Mouse (Mus musculus): Measurements from ENCODE around the gene M1ap.
A peak's percentile ranks its signal among the peaks of the same experiment; 100 is the strongest.

Gene M1ap

DNA sequence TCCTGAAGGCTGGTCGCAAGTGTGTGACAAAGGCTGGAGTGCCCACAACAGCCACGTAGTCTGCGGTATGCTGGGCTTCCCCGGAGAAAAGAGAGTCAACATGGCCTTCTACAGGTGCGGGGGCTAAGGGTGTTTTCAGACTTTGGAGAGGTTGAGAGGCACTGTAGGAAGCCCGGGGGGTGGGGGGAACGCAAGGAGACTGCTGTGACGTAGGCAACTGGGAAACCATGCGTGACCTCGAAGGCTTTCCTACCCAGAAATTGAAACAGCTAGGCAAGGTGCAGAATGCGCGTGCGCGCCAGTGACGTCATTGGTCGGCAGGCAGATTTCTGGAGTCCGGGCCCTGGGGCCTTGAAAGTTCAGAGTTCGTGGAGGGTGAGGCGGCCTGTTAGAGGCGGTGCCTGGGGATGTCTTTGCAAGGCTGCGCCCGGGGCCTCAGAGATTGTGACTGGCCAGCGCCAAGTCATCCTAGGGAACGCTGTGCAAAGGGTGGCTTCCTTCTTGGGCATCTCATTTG is 91.9 kb downstream of the M1ap start:
- peak; percentile 85 for DNase-seq

DNA sequence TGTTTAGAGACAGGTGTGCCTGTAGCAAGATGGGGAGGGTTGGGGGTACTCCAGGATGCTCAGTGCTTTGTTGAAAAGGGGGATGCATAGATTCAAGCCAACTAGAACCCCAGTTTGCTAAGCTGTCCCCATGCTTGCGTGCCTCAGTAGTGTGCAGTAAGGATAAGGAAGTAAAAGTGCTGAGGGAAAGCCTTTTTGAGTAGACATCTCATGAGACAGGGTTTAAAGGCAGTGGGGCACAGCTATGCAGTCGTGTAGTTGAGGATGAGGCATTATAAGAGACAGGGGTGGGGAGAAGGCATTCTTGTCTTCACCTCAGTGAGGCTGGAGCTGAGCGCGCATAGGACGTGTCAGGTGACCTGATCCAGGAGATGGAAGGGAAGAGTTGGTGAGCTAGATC is 93.9 kb downstream of the M1ap start:
- DNase-seq, result no peak

DNA sequence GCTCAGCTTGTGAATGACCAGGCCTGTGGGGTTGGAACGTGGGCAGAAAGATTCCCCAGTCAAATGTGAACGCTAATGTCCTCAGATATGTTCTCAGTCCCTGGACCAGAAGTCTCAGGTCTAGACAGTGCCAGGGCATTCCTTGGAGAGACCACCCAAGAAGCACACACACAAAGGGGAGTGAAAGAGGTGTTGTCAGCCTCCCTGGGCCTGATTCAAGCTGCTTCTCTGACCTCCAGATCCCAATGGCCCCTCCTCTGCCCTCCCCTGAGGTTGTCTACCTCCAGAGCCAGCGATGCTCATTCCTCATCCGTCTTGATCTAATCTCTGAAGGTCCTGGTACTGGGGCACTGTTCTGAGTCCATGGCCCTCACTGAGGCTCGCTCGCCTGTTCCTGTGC is 96.9 kb downstream of the M1ap start:
- DNase-seq, result no peak

DNA sequence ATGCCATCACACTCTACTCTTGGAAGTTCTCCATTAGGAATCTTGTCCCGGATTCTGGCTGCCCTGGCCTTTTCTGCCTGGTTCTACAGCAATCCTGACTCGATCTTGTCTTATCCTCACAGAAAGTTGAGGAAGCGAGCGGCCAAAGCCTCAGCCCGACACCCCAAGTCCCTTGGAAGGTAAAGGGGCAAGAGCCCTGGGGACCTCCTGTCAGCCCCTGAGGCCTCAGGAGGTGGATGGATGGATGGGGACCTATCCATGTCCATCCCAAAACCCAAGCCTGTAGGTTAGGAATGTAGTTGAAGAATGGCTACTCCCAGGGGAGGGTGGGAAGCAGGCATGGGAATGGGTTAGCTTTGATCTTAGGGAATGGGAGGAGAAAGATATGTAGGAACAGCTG is 97.3 kb downstream of the M1ap start:
- DNase-seq, result no peak

DNA sequence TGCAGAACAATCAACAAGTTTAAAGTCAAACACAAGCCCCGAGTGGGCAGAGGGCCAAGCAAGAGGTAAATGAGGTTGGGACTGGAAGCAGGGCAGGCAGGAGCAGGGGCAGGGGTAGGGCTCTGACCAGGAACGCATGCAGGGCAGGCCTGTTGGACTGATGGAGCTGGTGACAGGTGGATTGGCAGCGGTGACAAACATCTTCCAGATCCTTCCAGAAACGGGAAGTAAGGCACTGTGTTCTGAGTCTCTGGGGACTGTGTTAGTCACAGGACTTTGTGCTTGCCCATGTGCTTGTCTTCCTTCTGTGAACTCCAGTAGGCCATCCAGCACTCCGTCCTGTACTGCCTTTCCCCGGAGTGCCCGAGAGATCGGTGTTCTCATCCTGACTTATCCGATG is 98.0 kb downstream of the M1ap start:
- no peak for DNase-seq

DNA sequence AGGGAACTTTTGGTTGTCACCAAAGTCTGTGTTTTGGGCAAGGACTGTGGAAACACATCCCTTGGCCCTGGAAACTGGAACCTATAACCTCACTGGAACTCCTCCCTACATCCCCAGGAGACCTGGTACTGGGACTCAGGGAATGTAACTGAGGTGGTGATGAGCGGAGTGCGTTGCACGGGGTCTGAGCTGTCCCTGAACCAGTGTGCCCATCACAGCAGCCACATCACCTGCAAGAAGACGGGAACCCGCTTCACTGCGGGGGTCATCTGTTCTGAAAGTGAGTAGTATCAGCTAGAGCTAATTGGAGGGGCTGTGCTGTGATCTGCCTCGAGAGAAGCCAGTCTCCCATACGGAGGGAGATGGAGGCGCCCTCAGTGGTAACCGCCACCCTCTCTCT is 102.7 kb downstream of the M1ap start:
- no peak for DNase-seq

DNA sequence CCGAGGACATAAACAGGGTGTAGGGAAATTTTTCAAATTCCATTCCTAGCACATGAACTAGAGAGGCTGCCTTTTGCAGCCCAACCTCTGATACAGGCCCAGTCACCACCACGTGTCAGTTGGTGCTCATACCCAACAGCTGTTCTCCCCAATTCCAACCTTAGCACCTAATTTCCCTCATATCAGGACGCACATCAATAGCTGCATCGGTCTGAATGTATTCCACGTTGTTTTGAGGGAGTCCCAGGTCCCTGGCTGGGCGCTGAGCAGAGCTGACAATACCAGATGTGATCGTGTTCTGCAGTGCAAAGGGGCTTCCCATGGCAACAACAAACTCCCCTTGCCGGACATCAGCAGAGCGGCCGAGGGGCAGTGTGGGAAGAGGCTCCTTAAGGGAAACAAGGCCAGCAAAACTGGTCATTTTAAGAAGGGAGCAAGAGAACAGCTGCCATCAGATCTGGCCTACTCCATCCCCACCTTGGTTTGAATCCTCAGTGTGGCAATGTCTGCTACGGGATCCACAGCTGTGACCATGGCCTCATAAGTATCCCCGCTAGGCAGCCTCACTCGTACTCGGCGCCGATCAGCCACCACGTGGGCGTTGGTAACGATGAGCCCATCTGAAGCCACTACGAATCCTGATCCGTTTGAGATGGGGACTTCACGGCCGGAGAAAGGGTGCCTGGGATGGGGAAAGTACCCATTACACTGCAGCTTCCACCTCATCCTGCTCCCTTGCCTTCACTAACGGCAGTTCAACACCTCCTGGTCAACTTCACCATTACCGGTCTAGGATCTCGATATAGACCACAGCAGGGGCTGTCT is 106.6 kb downstream of the M1ap start:
- DNase-seq, result no peak

DNA sequence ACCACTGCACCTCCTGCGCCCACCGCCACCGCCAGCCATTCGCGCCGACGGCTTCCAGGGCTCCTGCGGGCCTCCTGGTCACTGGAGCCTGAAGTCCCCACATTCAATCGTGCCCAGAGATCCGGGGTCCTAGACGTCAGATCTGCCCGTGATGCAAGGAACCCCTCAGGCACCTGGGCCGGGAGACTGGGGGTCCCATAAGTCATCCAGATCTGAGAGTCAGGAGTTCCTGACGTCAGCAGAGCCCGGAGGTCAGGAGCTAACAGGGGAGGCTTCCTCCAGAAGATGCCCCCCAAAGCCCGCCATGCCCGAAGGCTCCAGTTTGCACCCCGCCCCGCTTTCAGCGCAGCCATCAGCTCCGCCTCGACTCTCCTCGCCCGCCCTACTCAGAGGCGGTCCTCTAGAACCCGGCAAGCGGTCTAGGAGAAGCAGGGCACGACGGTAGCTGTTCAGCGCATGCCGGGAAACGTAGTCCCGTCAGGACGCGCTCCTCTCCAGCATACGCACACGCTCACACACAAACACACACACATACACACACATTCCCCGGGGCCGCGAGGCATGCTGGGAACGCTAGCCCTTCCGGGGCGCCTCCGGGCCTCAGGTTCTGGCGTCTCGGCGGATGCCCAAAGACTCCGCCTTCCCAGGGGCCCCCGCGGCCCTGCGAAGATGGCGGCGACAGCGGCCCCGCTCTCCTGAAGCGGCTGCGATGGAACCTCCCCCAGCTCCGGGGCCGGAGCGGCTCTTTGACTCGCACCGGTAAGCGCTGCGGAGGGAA is 107.6 kb downstream of the M1ap start, which contains the start of gene Aup1:
Aup1 (plus strand) TSS at position 448 of the 778 bp plus-strand sequence.
- DNase-seq, result peak; percentile 94

DNA sequence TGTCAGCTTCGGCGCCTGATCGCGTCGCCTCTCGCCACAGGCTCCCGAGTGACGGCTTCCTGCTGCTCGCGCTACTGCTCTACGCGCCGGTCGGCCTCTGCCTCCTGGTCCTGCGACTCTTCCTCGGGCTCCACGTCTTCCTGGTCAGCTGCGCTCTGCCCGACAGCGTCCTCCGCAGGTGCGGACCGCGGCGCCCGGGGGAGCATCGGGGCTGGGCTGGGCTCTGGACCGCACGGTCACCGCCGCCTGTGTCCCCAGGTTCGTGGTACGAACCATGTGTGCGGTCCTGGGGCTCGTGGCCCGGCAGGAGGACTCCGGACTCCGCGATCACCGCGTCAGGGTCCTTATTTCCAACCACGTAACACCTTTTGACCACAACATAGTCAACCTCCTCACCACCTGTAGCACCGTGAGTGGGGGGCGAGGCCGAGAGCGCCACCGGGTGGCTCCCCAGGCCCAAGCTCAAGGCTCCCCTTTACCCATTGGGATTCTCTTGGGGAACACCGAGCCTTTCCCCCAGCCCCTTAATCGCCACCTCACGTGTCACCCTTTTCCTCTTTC is 108.2 kb downstream of the M1ap start, which contains the start of gene Htra2:
Htra2 (minus strand) TSS at position 403 of the 561 bp plus-strand sequence.
- DNase-seq, result no peak

DNA sequence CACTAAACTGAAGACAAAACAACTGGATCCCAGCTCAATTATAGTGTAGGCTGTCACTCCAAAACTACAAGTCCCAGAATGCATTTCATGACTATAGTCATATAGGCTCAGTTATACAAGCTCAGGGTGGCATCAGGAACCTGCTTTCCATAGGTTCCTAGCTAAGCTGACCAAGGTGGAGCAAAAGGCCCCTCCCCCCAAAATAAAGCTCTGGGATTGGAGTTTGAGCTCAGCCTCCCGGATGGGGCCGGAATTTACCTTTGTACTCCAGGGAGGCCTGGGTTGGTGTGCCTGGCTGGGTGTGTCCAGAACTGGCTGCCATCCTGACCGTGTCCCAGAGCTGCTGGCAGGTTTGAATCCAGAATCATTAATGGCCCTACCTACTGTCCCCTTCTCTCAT is 111.1 kb downstream of the M1ap start, which contains the start of gene Dqx1:
Dqx1 (plus strand) TSS at position 55 of the 400 bp plus-strand sequence.
- DNase-seq, result no peak

DNA sequence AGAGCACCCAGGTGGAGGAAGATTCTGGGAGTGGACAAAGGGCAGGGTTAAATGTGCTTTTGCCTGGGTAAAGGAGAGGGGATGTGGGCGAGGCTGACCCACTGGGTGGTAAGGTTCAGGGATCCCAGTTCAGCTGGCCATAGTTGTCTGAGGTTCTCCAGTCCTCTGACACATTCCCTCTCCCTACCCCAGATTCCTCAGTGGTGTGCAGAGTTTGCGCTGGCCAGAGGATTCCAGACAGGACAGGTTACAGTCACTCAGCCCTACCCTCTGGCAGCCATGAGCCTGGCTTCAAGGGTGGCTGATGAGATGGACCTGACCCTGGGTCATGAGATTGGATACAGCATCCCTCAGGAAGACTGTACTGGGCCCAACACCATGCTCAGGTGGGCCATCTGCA is 112.0 kb downstream of the M1ap start:
- DNase-seq, result no peak

DNA sequence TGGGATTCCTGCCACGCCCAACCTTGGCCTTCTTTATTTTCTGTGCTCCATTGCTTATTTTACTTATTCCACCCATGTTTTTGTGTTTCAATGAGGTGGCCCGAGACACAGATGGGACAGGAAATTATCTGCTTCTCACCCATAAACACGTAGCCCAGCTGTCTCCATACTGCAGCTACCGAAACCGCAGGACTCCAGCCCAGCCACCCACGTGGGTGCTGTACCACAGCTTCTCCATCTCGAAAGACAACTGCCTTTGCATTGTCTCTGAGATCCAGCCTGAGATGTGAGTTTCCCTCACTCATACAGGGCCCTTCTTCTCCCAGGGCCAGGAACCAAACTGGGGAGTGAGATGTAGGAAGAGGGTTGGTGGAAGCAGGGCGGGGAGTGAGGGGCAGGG is 119.3 kb downstream of the M1ap start:
- no peak for DNase-seq

DNA sequence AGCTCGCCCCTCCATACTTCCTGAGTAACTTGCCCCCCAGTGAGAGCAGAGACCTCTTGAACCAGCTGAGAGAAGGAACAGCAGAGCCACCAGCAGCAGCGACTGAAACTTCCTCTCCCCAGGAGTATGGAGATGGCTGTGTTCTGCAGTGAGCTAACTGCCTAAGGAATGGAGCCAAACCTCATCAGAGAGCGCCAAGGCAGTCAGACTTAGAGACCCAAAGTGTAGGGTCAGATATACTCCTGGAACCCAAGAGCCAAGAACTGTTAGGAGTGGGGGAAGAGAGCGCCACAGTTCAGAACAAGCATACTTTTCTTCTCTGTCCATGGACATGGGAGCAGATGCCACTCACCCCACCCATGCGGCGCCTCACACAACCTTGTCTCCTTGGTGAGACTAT is 119.7 kb downstream of the M1ap start:
- DNase-seq, result no peak

DNA sequence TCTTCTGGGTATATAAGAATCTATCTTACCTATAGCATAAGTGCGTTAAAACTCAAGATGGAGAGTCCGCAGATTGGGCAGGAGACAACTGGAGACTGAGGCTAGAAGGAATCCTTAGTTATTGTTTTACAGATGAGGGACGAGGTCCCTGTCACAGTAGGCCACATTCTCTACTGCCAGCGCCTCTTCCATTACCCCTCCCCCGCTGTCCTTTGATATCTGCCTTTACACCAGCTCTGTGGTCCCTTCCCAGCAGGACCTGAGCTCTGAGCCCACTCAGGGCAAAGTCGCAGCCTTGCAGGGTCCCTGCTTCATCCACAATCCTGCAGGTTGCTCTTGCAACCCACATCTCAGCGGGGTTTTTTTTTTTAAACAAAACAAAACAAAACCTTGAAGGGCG is 121.5 kb downstream of the M1ap start:
- DNase-seq, result no peak

DNA sequence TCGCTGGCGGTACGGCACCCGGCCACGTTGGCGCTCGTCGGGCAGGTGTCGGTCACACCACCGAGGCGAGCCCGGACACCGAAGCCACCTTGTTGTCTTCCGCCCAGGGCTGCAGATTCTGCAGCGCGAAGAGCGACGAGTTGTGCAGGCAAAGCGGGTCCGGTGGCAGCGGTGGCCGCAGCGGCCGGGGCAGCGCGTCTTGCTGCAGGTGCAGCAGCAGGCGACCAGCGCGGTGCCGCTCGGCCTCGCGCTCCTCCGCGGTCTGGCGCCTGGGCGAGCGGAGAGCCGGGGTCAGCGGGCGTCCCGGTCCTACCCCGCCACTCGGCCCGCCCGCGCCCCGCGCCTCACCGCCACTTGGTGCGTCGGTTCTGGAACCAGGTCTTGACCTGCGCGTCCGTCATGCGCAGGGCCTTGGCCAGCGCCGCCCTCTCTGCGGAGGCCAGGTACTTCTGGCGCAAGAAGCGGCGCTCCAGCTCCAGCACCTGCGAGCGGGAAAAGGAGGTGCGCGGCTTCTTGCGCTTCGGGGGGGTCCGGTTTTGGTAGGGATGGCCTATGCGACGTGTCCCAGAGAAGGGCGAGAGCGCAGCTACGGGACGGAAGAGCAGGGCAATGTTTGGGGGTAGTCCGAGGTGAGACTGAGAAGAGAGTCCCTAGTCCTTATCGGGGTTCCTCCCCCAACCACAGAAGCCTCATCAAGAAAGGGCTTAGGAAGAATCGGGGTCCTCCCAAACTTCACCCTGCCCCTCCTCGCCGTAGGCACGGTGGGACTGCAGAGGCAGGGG is 122.2 kb downstream of the M1ap start:
- no peak for DNase-seq

DNA sequence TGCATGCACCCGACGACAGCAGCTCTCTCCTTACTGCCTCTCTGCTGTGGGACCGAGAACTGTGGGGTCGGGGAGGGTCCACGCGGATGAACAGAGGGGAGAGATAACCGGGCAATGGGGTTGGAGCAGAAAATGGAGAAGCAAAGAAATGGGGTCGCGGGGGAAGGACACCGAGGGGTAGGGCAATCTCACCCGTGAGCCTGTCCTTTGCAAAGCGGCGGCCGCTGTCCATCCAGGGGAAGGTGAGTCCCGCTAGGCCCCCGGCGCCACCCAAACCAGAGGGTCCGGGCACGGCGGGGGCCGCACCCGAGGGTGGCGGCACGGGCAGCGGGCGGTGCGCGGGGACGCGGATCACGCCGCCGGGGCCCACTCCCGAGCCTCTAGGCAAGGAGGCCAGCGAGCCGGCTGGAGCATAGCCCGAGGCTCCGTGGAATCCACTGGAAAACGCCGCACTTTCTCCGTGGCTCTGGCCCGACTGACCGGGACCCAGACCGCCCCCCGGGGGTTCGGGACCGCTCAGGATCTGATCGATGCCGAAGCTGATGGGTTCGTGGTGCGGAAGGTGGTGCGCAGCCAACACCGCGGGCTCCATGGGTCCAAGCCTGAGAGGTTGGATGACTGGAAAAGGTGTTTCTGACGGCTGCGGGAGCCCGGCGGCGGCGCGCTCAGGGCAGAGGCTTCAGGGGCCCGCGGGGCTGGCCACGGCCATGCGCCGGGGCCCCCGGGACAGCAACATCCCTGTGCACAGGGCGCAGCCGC is 123.0 kb downstream of the M1ap start:
- DNase-seq, result no peak

DNA sequence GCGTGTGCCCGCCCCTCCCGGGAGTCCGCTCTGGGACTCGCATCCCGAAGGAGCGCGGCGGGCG is 123.4 kb downstream of the M1ap start, which contains the start of gene Tlx2:
Tlx2 (minus strand) TSS at position 47 of the 64 bp plus-strand sequence.
- DNase-seq, result no peak

DNA sequence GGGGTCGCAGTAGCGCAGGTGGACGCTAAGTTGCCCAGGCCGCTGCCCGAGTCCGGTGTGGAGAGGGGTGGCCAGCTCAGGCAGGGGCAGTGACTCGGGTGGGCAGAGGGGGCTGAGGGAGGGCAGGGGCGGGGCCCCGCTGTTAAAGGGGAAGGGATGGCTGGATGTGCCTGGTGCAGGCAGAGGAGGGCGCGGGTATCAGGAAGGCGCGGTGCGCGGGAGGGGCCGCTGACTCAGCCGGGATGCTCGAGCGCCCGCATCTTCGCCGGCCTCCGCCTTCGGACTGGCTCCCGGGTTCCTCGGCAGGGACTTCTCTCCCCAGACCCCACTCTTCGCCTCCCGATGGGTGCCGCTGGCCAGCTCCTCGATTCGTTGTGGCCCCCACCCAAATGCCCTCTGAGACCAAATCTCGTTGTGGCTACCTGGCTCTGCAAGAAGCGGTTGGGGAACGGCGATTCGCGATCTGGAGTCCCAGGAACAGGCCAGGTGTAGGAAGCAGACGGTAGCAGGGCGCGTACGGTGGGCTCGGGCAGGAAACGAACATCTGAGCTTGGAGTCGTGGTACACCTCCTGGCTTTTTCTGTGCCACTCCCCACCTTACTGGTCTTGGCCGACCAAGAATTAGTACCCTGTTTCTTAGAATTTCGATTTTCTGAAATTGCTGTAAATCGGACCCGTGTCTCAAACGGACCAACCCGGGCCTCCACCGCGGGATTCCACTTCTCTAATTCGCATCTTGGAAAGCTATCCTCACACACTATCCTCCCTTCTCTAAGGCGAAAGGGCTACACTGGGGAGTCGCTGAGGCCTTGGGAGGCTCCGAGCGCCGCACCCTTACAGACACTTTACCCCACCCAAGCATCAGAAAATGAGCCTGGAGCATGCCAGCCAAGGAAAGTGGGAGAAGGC is 123.9 kb downstream of the M1ap start:
- peak; percentile 40 for DNase-seq

DNA sequence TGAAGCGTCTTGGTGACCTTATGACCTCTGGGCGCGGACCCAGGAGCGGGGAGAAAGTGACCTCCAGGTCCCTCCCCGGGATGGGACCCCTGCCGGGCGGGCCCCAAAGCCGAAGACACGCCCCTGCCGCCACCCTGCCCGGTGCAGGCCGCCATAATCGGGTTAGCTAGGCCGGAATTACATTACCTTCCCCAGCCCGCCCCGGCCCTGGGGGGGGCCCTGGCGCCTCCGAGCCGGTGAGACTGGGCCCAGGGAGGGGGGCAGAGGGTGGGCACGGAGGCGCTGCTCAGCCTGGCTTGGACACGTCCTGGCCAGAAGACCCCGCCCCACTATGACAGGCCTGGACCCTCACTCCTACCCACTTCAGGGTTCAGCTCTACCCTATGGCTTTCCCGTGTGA is 124.5 kb downstream of the M1ap start:
- no peak for DNase-seq

DNA sequence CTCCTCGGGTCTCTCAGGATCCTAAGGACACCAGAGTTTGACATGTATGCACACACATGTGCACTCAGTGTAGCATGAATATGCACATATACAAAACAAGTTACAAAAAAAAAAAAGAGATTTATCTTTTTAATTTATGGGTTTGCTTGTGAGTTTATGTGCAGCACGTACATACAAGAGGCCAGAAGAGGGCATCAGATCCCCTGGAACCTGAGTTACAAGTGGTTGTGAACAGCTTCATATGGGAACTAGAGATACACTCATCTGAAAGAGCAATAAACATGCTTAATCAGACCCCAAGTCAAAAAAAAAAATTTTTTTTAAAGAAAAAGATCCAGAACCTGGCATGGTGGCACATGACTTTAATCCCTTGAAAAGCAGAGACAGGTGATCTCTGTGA is 128.3 kb downstream of the M1ap start:
- DNase-seq, result no peak

DNA sequence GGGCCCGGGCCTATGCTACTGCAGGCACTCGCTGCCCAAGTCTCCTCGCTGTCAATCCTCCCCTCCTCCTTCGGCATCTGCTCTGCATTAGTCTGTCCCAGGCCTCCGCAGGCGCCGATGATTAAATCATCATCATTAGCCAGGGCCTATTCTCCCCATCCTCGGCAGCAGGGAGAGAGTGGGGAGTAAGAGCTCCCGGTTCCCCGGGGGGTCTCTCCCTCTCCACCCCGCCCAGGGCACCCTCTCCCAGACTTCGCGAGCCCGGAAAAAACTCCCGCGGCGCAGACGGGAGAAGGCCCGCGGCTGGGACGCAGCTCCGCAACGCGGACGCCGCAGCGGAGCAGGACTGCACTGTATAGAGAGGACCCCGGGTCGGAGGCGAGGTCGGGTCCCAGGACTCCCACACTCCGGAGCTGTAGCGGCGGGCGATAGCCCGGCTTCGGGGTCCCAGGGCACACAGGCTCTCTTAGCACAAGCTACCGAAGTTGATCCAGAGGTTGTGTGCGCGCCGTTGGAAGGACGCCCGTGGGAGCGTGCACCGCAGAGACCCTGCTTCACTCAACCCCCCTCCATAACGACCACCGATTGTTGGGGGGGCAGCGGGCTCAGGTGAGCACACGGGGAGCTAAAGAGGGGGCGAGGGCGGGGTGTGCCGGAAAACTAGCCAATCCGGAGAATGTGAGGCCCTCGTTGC is 131.1 kb downstream of the M1ap start, which contains the start of gene Pcgf1:
Pcgf1 (plus strand) TSS at position 240 of the 694 bp plus-strand sequence.
- no peak for DNase-seq
